Mouse (Mus musculus) forebrain, embryonic 10.5 days (tissue): ENCODE measurements around the gene Gtf2h5. TPM values are rescaled to one million over a fixed set of nuclear protein-coding genes. Genes with fewer than 3 reads are reported as not detected.
A peak's percentile ranks its signal among the peaks of the same experiment; 100 is the strongest.

Source experiments
- DNase-seq: peaks from one replicate; pipeline ENCODE4 v3.0.0-alpha.2; 2017; ENCODE audit warnings: low spot score; ENCODE audit errors: extremely low spot score
- H3K27ac ChIP-seq: fragments of 300-500 bp; sonication (generic); 2 replicates; pipeline ENCODE4 v1.5.1; 2016; ENCODE audit warnings: mild to moderate bottlenecking
- H3K27me3 ChIP-seq: fragments of 300-500 bp; sonication (generic); 2 replicates; pipeline ENCODE4 v1.6.1; 2016; ENCODE audit warnings: mild to moderate bottlenecking; ENCODE audit not compliant: poor library complexity, severe bottlenecking
- H3K36me3 ChIP-seq: fragments of 300-500 bp; sonication (generic); replicated peaks from 2 replicates; pipeline ENCODE4 v1.6.1; 2016; ENCODE audit warnings: mild to moderate bottlenecking, moderate library complexity
- H3K4me1 ChIP-seq: fragments of 300-500 bp; sonication (generic); 2 replicates; pipeline ENCODE4 v1.6.1; 2016
- H3K4me3 ChIP-seq: fragments of 300-500 bp; sonication (generic); 2 replicates; pipeline ENCODE4 v1.5.1; 2016; ENCODE audit warnings: mild to moderate bottlenecking, moderate library complexity
- H3K9me3 ChIP-seq: fragments of 300-500 bp; sonication (generic); 2 replicates; pipeline ENCODE4 v1.6.1; 2016; ENCODE audit warnings: mild to moderate bottlenecking, moderate library complexity
- WGBS: fragments of 180-500 bp; shearing (Covaris S2); methylation state at CpG from one replicate; pipeline ENCODE4 v1.1.7; 2016; 5-methylcytosine and 5-hydroxymethylcytosine counted together
- polyA plus RNA-seq: library from polyadenylated mRNA; unstranded; fragments of >200 nt; fragmentation: Nextera tagmentation; extraction: Ambion mirVana; gene quantifications from 2 replicates; pipeline ENCODE4 v1.2.1, GENCODE M21; 2016

Gtf2h5 gene
- polyA plus RNA-seq, 1 experiment from 2014 or later: 173 TPM

- Histone ChIP-seq H3K9me3 (no peaks in the 10 kb centered on the region), H3K36me3 (peaks cover 62% of the 10 kb centered on the region), H3K4me1 (peaks cover 20% of the 10 kb centered on the region), H3K27ac (no peak overlapping the region), H3K4me3 (no peak overlapping the region), H3K27me3 (no peaks in the 10 kb centered on the region)
- WGBS: 89% methylated on average over 5 of the region's 5 CpGs
- DNase-seq: no peak
These were observed 3.8 kb downstream of the Gtf2h5 start for GRCm38 (mm10) chr17:6083323-6083890.

DNA sequence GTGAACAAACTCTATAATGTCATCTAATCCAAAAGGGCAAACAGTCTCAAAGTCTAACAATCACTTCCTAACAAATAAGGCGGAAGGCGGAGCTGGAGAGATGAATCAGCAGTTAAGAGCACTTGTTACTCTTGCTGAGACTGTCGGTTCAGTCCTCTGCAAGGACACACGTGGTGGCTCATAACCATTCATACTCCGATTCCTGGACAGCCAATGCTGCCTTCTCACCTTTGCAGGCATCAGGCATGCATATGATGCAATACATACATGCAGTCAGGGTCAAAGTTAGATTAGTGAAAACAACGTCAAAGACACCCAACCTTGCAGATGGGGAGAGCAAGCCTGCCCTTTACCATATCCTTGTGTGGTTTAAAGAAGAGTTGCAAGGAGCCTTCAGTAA lies 12.0 kb downstream of the Gtf2h5 start:
- 91% methylated on average over 6 of the region's 6 CpGs for whole genome bisulfite sequencing
- H3K27me3 ChIP-seq: no peaks in the 10 kb centered on the region
- H3K9me3 ChIP-seq: no peaks in the 10 kb centered on the region
- no peak overlapping the region for H3K4me3 ChIP-seq
- H3K27ac ChIP-seq: no peak overlapping the region
- H3K36me3 ChIP-seq: peaks cover 31% of the 10 kb centered on the region
- no peaks in the 10 kb centered on the region for H3K4me1 ChIP-seq
- no peak for DNase-seq

DNA sequence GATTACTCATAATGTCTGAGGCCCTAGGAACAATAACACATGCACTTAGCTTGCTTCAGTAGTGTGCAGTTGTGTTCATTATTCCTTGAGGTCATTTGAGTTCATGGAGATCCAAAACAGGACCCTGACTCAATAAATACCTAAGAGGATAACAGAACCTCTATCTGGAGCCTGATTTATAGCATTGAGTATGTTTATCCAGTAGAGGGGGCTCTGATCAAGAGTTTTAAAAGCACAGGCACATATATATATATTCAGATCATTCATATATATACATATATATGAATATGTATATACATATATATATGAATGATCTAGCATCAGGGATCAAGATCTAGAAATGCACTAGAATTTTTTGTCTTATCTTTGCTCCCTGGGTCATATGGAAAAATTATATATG lies 16.0 kb downstream of the Gtf2h5 start:
- no peaks in the 10 kb centered on the region for H3K27me3 ChIP-seq
- H3K36me3 ChIP-seq: peaks cover 8% of the 10 kb centered on the region
- no peaks in the 10 kb centered on the region for H3K9me3 ChIP-seq
- no peak overlapping the region for H3K27ac ChIP-seq
- H3K4me1 ChIP-seq: no peaks in the 10 kb centered on the region
- H3K4me3 ChIP-seq: no peak overlapping the region
- DNase-seq: no peak

DNA sequence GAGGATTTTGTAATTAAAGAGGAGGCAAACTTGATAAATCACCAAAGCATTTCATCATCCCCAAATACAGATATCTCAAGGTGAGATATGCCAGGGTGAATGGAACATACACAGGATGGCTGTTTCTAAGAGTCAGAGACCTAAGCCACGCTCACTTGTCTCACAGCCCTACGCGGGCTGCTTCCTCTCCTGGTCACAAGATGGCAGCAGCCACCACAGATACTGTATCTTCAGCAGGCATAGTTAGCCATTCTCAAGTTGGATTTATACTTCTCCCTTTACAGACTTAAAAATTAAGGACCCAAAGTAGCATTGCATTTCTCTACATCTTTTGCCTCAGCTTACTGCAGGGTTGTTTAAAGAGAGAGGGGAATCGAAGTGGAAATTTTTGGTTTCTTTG lies 18.3 kb downstream of the Gtf2h5 start:
- 35% methylated on average over 4 of the region's 4 CpGs for WGBS
- Histone ChIP-seq H3K9me3 (no peaks in the 10 kb centered on the region), H3K27me3 (no peaks in the 10 kb centered on the region)

GRCm38 (mm10) chr17:6102287-6102686 lies 22.7 kb downstream of the Gtf2h5 start:
- Histone ChIP-seq H3K36me3 (no peaks in the 10 kb centered on the region), H3K27ac (no peak overlapping the region), H3K4me1 (peaks cover 5% of the 10 kb centered on the region; the same call in 1 of the 2 replicates), H3K4me3 (no peak overlapping the region), H3K9me3 (no peaks in the 10 kb centered on the region), H3K27me3 (no peaks in the 10 kb centered on the region)
- no peak for DNase-seq
- 85% methylated on average over 3 of the region's 3 CpGs for WGBS

More for the DNA sequence above, 18.3 kb downstream of the Gtf2h5 start:
- Histone ChIP-seq H3K4me1 (no peaks in the 10 kb centered on the region), H3K36me3 (no peaks in the 10 kb centered on the region), H3K27ac (no peak overlapping the region), H3K4me3 (no peak overlapping the region)
- no peak for DNase-seq

GRCm38 (mm10) chr17:6103566-6103965 lies 24.0 kb downstream of the Gtf2h5 start:
- Histone ChIP-seq H3K9me3 (no peaks in the 10 kb centered on the region), H3K4me3 (no peak overlapping the region), H3K36me3 (no peaks in the 10 kb centered on the region), H3K4me1 (peaks cover 17% of the 10 kb centered on the region), H3K27me3 (no peaks in the 10 kb centered on the region), H3K27ac (no peak overlapping the region)
- WGBS: 84% methylated on average over 6 of the region's 6 CpGs
- no peak for DNase-seq

- peaks cover 19% of the 10 kb centered on the region for H3K36me3 ChIP-seq
- no peaks in the 10 kb centered on the region for H3K27me3 ChIP-seq
- H3K4me3 ChIP-seq: peak within 1 kb of the TSS; percentile 89
- peak; percentile 89 for DNase-seq
- peaks cover 28% of the 10 kb centered on the region for H3K4me1 ChIP-seq
- H3K9me3 ChIP-seq: no peaks in the 10 kb centered on the region
- peak within 1 kb of the TSS; percentile 98 for H3K27ac ChIP-seq
- WGBS: under 1% methylated on average over 62 of the region's 76 CpGs
These were observed 26.9 kb downstream of the Gtf2h5 start, which contains the start of gene Tulp4 for GRCm38 (mm10) chr17:6106361-6107014. TSS of gene Tulp4 (plus strand) at chr17:6106437.

DNA sequence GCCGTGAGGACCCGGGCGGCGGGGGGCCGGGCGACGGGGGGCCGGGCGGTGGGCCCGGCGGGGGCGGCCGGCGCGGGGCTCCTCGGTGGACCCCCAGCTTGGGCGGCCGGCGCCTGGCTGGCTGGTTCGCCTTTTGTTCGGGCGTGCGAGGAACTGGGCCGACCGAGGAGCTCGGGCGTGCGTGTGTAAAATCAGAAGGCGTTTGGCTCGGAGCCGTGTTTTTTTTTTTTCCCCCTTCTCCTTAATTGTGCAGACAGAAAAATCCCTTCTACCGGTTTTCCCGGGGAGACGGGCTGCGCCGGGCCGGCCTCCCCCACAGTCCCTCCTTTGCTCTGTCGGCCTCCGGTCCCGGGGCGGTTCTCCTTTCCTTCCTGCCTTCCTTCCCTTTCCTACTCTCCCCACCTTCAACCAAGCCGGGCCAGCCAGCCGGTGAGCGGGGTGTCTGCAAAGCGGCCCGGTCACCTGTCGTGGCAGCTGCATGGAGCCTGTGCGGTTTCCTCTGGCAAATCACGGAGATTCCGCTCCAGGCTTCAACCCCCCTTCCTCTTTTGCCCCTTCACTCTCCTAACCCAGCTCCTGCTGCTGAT lies 27.5 kb downstream of the Gtf2h5 start:
- 0% methylated on average over 45 of the region's 50 CpGs for WGBS
- Histone ChIP-seq H3K36me3 (peaks cover 26% of the 10 kb centered on the region), H3K9me3 (no peaks in the 10 kb centered on the region), H3K27ac (peak overlapping the region; percentile 98), H3K4me1 (peaks cover 28% of the 10 kb centered on the region), H3K4me3 (peak overlapping the region; percentile 89), H3K27me3 (no peaks in the 10 kb centered on the region)
- DNase-seq: peak; percentile 63

- Histone ChIP-seq H3K27ac (peak overlapping the region; percentile 98; the same call in 1 of the 2 replicates), H3K27me3 (no peaks in the 10 kb centered on the region), H3K36me3 (peaks cover 34% of the 10 kb centered on the region), H3K4me1 (peaks cover 28% of the 10 kb centered on the region), H3K4me3 (peak overlapping the region; percentile 89), H3K9me3 (no peaks in the 10 kb centered on the region)
- DNase-seq: no peak
- WGBS: 72% methylated on average over 7 of the region's 7 CpGs
These were observed 28.6 kb downstream of the Gtf2h5 start for GRCm38 (mm10) chr17:6108175-6108574.

DNA sequence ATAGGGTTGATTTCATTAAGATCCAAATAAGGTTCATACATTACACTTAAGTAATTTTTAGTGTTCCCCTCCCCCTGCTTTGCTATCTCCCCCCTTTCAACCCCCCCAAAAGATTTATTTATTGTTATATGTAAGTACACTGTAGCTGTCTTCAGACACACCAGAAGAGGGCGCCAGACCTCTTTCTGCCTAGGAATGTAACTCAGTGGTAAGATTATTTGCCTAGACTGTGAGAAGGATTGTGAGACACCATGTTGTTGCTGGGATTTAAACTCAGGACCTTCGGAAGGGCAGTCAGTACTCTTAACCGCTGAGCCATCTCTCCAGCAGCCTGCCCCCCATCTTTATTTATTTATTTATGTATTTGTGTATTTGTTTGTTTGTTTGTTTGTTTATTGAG lies 31.4 kb downstream of the Gtf2h5 start:
- H3K4me3 ChIP-seq: no peak overlapping the region
- peaks cover 24% of the 10 kb centered on the region for H3K4me1 ChIP-seq
- 85% methylated on average over 3 of the region's 3 CpGs for WGBS
- H3K27ac ChIP-seq: no peak overlapping the region
- DNase-seq: no peak
- H3K9me3 ChIP-seq: no peaks in the 10 kb centered on the region
- H3K27me3 ChIP-seq: no peaks in the 10 kb centered on the region
- H3K36me3 ChIP-seq: peaks cover 62% of the 10 kb centered on the region

GRCm38 (mm10) chr17:6113653-6114052 lies 34.1 kb downstream of the Gtf2h5 start:
- Histone ChIP-seq H3K27ac (no peak overlapping the region), H3K4me1 (peaks cover 10% of the 10 kb centered on the region), H3K36me3 (peaks cover 71% of the 10 kb centered on the region), H3K27me3 (no peaks in the 10 kb centered on the region), H3K9me3 (no peaks in the 10 kb centered on the region), H3K4me3 (no peak overlapping the region)
- no peak for DNase-seq
- WGBS: 95% methylated on average over 6 of the region's 6 CpGs

DNA sequence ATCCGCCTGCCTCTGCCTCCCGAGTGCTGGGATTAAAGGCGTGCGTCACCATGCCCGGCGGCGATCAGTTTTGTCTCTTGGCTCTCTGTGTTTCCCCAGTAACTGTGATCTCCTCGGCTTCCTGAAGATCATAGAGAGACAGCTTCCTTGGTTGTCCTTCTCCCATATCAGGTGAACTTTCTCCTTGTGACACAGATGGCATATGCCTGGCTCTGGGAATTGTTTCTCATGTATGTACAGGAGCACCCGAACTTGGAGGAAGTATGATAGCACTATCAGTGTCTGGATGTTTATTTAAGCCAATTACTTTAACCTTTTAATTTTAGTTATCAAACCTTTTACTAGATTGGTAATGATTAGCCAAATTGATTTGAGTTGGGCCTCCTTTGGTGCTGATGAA lies 35.5 kb downstream of the Gtf2h5 start:
- WGBS: 95% methylated on average over 9 of the region's 9 CpGs
- Histone ChIP-seq H3K4me1 (no peaks in the 10 kb centered on the region), H3K4me3 (no peak overlapping the region), H3K27ac (no peak overlapping the region), H3K9me3 (no peaks in the 10 kb centered on the region), H3K36me3 (peaks cover 73% of the 10 kb centered on the region), H3K27me3 (no peaks in the 10 kb centered on the region)
- no peak for DNase-seq

- Histone ChIP-seq H3K9me3 (no peaks in the 10 kb centered on the region), H3K27ac (no peak overlapping the region), H3K27me3 (no peaks in the 10 kb centered on the region), H3K4me1 (no peaks in the 10 kb centered on the region), H3K36me3 (peaks cover 71% of the 10 kb centered on the region), H3K4me3 (no peak overlapping the region)
- 86% methylated on average over 4 of the region's 4 CpGs for WGBS
- DNase-seq: no peak
These were observed 37.7 kb downstream of the Gtf2h5 start for GRCm38 (mm10) chr17:6117148-6117725.
